Mouse (Mus musculus): ENCODE measurements around the gene Atp12a.

DNA sequence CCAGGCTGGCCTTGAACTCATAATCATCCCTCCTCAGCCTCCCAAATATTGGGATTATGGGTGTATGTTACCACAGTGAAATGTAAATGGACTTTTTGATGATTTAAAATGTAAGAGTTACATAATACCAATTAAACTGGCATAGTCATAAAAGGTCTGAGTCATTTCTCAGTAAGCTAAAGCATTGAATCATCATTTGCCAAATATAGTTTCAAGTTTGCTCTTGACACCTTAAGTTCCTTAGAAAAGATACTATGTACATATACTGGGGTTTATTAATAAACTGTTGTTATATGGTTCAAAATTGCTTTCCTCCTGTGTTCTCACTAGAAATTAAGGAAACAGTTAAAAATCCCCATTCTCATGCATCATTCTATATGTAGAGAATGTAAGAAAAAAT lies 39.8 kb upstream of the Atp12a start:
- TF ChIP-seq CTCF (conservative IDR thresholded peaks at IDR 0.05; ENCODE audit: low read length) (no peak), POU5F1 (IDR thresholded peaks at IDR 0.05; ENCODE audit: borderline replicate concordance, low read length) (no peak), NANOG (IDR thresholded peaks at IDR 0.05; ENCODE audit: borderline replicate concordance, low read length) (no peak)

Data from E14TG2a.4 (cell line).